Mouse (Mus musculus): ENCODE results near the gene Cd79b. TPM values are rescaled to one million over a fixed set of nuclear protein-coding genes. Genes with fewer than 3 reads are reported as not detected.
"Not testable (repeated sequence)": the region's sequence is repeated elsewhere in the genome, so short reads cannot be mapped to it uniquely, and the experiment has no call there.

The Cd79b gene
- polyA plus RNA-seq, 1 experiment: 270 TPM

- H3K4me3 ChIP-seq (replicated peaks; ENCODE audit: control insufficient read depth, low read depth, low read length): no peak overlapping the region
- no peak overlapping the region for H3K27ac ChIP-seq (ENCODE audit: control insufficient read depth, insufficient read depth, low read depth, low read length, poor library complexity)
- no peak for TF ChIP-seq POLR2A (IDR thresholded peaks at IDR 0.05; ENCODE audit: borderline replicate concordance, control insufficient read depth, low read depth, low read length)
- TF ChIP-seq CTCF (IDR thresholded peaks at IDR 0.05; ENCODE audit: control insufficient read depth, insufficient read depth, low read length): no peak
- no peaks in the 10 kb centered on the region; the same call in 1 of the 2 replicates for H3K4me1 ChIP-seq (ENCODE audit: control insufficient read depth, insufficient read depth, low read length)
- WGBS: 65% methylated on average over 6 of the region's 6 CpGs
Observed at GRCm38 (mm10) chr11:106349772-106350171, 35.2 kb upstream of the Cd79b start.

GRCm38 (mm10) chr11:106344910-106345309, 30.3 kb upstream of the Cd79b start:
- Histone ChIP-seq H3K4me1 (ENCODE audit: control insufficient read depth, insufficient read depth, low read length) (no peaks in the 10 kb centered on the region), H3K4me3 (replicated peaks; ENCODE audit: control insufficient read depth, low read depth, low read length) (no peak overlapping the region), H3K27ac (ENCODE audit: control insufficient read depth, insufficient read depth, low read depth, low read length, poor library complexity) (no peak overlapping the region)
- 79% methylated on average over 6 of the region's 6 CpGs for WGBS
- no peak for TF ChIP-seq CTCF (IDR thresholded peaks at IDR 0.05; ENCODE audit: control insufficient read depth, insufficient read depth, low read length)
- no peak for TF ChIP-seq POLR2A (IDR thresholded peaks at IDR 0.05; ENCODE audit: borderline replicate concordance, control insufficient read depth, low read depth, low read length)

GRCm38 (mm10) chr11:106340990-106341520, 26.5 kb upstream of the Cd79b start:
- H3K4me1 ChIP-seq (ENCODE audit: control insufficient read depth, insufficient read depth, low read length): no peaks in the 10 kb centered on the region
- 24% methylated on average over 9 of the region's 9 CpGs for WGBS
- H3K4me3 ChIP-seq (replicated peaks; ENCODE audit: control insufficient read depth, low read depth, low read length): no peak overlapping the region
- H3K27ac ChIP-seq (ENCODE audit: control insufficient read depth, insufficient read depth, low read depth, low read length, poor library complexity): no peak overlapping the region
- TF ChIP-seq CTCF (IDR thresholded peaks at IDR 0.05; ENCODE audit: control insufficient read depth, insufficient read depth, low read length) (no peak), POLR2A (IDR thresholded peaks at IDR 0.05; ENCODE audit: borderline replicate concordance, control insufficient read depth, low read depth, low read length) (no peak)

- H3K4me1 ChIP-seq (ENCODE audit: control insufficient read depth, insufficient read depth, low read length); H3K27ac ChIP-seq (ENCODE audit: control insufficient read depth, insufficient read depth, low read depth, low read length, poor library complexity); H3K4me3 ChIP-seq (replicated peaks; ENCODE audit: control insufficient read depth, low read depth, low read length): not testable (repeated sequence)
- WGBS: 76% methylated on average over 4 of the region's 4 CpGs
Observed at GRCm38 (mm10) chr11:106339323-106339722, 24.8 kb upstream of the Cd79b start.

- Histone ChIP-seq H3K4me1 (ENCODE audit: control insufficient read depth, insufficient read depth, low read length) (peaks cover 7% of the 10 kb centered on the region), H3K27ac (ENCODE audit: control insufficient read depth, insufficient read depth, low read depth, low read length, poor library complexity) (no peak overlapping the region), H3K4me3 (replicated peaks; ENCODE audit: control insufficient read depth, low read depth, low read length) (no peak overlapping the region)
- 76% methylated on average over 7 of the region's 7 CpGs for WGBS
- TF ChIP-seq CTCF (IDR thresholded peaks at IDR 0.05; ENCODE audit: control insufficient read depth, insufficient read depth, low read length) (no peak), POLR2A (IDR thresholded peaks at IDR 0.05; ENCODE audit: borderline replicate concordance, control insufficient read depth, low read depth, low read length) (no peak)
Observed at GRCm38 (mm10) chr11:106338870-106339269, 24.3 kb upstream of the Cd79b start.

GRCm38 (mm10) chr11:106338029-106338428, 23.5 kb upstream of the Cd79b start:
- no peak overlapping the region for H3K4me3 ChIP-seq (replicated peaks; ENCODE audit: control insufficient read depth, low read depth, low read length)
- no peak overlapping the region for H3K27ac ChIP-seq (ENCODE audit: control insufficient read depth, insufficient read depth, low read depth, low read length, poor library complexity)
- WGBS: 75% methylated on average over 5 of the region's 5 CpGs
- no peak for TF ChIP-seq CTCF (IDR thresholded peaks at IDR 0.05; ENCODE audit: control insufficient read depth, insufficient read depth, low read length)
- TF ChIP-seq POLR2A (IDR thresholded peaks at IDR 0.05; ENCODE audit: borderline replicate concordance, control insufficient read depth, low read depth, low read length): no peak
- H3K4me1 ChIP-seq (ENCODE audit: control insufficient read depth, insufficient read depth, low read length): peaks cover 7% of the 10 kb centered on the region

GRCm38 (mm10) chr11:106334066-106334465, 19.5 kb upstream of the Cd79b start:
- no peak for TF ChIP-seq POLR2A (IDR thresholded peaks at IDR 0.05; ENCODE audit: borderline replicate concordance, control insufficient read depth, low read depth, low read length)
- no peak for TF ChIP-seq CTCF (IDR thresholded peaks at IDR 0.05; ENCODE audit: control insufficient read depth, insufficient read depth, low read length)
- Histone ChIP-seq H3K4me1 (ENCODE audit: control insufficient read depth, insufficient read depth, low read length) (peaks cover 9% of the 10 kb centered on the region), H3K4me3 (replicated peaks; ENCODE audit: control insufficient read depth, low read depth, low read length) (no peak overlapping the region), H3K27ac (ENCODE audit: control insufficient read depth, insufficient read depth, low read depth, low read length, poor library complexity) (no peak overlapping the region)
- 2% methylated on average over 2 of the region's 2 CpGs for WGBS

GRCm38 (mm10) chr11:106332458-106332857, 17.9 kb upstream of the Cd79b start:
- WGBS: 13% methylated on average over 4 of the region's 4 CpGs
- peaks cover 10% of the 10 kb centered on the region for H3K4me1 ChIP-seq (ENCODE audit: control insufficient read depth, insufficient read depth, low read length)
- no peak overlapping the region for H3K27ac ChIP-seq (ENCODE audit: control insufficient read depth, insufficient read depth, low read depth, low read length, poor library complexity)
- TF ChIP-seq POLR2A (IDR thresholded peaks at IDR 0.05; ENCODE audit: borderline replicate concordance, control insufficient read depth, low read depth, low read length) (no peak), CTCF (IDR thresholded peaks at IDR 0.05; ENCODE audit: control insufficient read depth, insufficient read depth, low read length) (no peak)
- H3K4me3 ChIP-seq (replicated peaks; ENCODE audit: control insufficient read depth, low read depth, low read length): no peak overlapping the region

- H3K4me3 ChIP-seq (replicated peaks; ENCODE audit: control insufficient read depth, low read depth, low read length): no peak overlapping the region
- H3K4me1 ChIP-seq (ENCODE audit: control insufficient read depth, insufficient read depth, low read length): peaks cover 6% of the 10 kb centered on the region
- WGBS: 18% methylated on average over 7 of the region's 7 CpGs
- H3K27ac ChIP-seq (ENCODE audit: control insufficient read depth, insufficient read depth, low read depth, low read length, poor library complexity): no peak overlapping the region
- TF ChIP-seq POLR2A (IDR thresholded peaks at IDR 0.05; ENCODE audit: borderline replicate concordance, control insufficient read depth, low read depth, low read length): no peak
- peak; percentile 30; the same call in 1 of the 2 replicates for TF ChIP-seq CTCF (IDR thresholded peaks at IDR 0.05; ENCODE audit: control insufficient read depth, insufficient read depth, low read length)
Observed at GRCm38 (mm10) chr11:106329682-106330081, 15.1 kb upstream of the Cd79b start.
